Mouse (Mus musculus): ENCODE measurements around the gene Ak8.

DNA sequence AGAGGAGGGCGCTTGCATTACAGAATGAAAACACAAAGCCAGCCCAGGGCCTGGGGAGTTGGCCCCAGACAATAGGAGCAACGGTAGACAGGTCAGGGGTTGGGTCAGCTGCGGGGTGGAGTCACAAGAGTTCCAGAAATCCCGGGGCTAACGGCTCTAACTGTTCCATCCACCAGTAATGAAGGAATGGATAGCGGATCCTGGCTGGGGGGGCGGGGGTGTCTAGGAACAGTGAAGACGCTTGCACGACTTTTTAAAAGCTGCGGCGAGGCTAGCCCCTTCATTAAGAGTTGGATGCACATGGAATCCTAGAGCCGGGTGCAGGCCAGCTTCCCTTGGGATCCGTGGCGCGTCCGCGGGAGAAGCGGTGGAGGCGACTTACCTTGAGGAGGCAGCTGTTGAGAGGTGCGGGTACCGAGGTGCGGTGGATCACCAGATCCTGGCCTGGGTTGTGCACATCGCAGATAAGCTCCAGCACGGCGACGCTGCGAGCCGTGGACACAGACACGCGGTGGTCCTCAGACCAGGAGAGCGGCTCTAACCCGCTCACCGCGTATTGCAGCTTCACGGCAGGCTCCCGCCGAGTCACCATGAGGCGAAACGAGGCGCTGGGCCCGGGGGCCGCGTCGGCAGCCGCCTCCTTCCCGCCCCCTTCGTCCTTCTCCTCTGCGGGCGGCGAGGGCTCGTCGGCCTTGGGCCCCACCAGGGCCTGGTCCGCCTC lies 139.7 kb downstream of the Ak8 start:
- no peak for TF ChIP-seq GATA1 (IDR thresholded peaks at IDR 0.05; ENCODE audit: borderline replicate concordance, low read length)
- TF ChIP-seq FLI1 (IDR thresholded peaks at IDR 0.05; ENCODE audit: low read length), result no peak

Measured in megakaryocyte, embryonic 14.5 days (primary cell).